Mouse (Mus musculus): ENCODE data around the gene Sh2d7.

Gene Sh2d7

GRCm38 (mm10) chr9:54536236-54536635, 2.5 kb upstream of the Sh2d7 start:
- ChIA-PET POLR2A (no interaction called here), CTCF (no interaction called here)

GRCm38 (mm10) chr9:54537030-54537429, 1.8 kb upstream of the Sh2d7 start:
- ChIA-PET POLR2A (no interaction called here), CTCF (interaction anchor here in 2 of 4 experiments (0.6 to 2.2 kb wide), 3 partner anchors 10 to 67 kb away, joined by 3 to 7 read pairs (median 4); no protein-coding TSS in a partner anchor)

- CTCF ChIA-PET = interaction anchor here in 2 of 4 experiments (0.6 to 2.2 kb wide), 3 partner anchors 10 to 586 kb away, joined by 3 to 7 read pairs (median 3); no protein-coding TSS in a partner anchor
- POLR2A ChIA-PET = no interaction called here
Measured at GRCm38 (mm10) chr9:54537480-54537879, 1.3 kb upstream of the Sh2d7 start.

- ChIA-PET POLR2A (interaction anchor here in 2 of 4 experiments (1.0 to 1.2 kb wide), 3 partner anchors 14 to 55 kb away, joined by 3 read pairs; no protein-coding TSS in a partner anchor), CTCF (interaction anchor here (0.5 to 2.2 kb wide), 6 partner anchors 9 to 1730 kb away, joined by 3 to 7 read pairs (median 4); no protein-coding TSS in a partner anchor)
Measured at GRCm38 (mm10) chr9:54538244-54538643, 540 bp upstream of the Sh2d7 start.

- ChIA-PET CTCF (interaction anchor here in 2 of 4 experiments (1.7 to 1.8 kb wide), 2 partner anchors 12 to 27 kb away, joined by 3 to 8 read pairs; no protein-coding TSS in a partner anchor), POLR2A (no interaction called here)
Measured at GRCm38 (mm10) chr9:54540801-54541200, 2.0 kb downstream of the Sh2d7 start.

GRCm38 (mm10) chr9:54544212-54544953, 5.6 kb downstream of the Sh2d7 start:
- POLR2A ChIA-PET = interaction anchor here in 1 of 4 experiments (0.6 kb wide), 1 partner anchor 22 kb away, joined by 3 read pairs; no protein-coding TSS in a partner anchor

GRCm38 (mm10) chr9:54544954-54545315, 6.2 kb downstream of the Sh2d7 start:
- POLR2A ChIA-PET = no interaction called here
- CTCF ChIA-PET = interaction anchor here in 2 of 4 experiments (1.0 to 1.7 kb wide), 2 partner anchors 18 to 107 kb away, joined by 3 to 4 read pairs; no protein-coding TSS in a partner anchor

More at GRCm38 (mm10) chr9:54544212-54544953, 5.6 kb downstream of the Sh2d7 start:
- CTCF ChIA-PET = interaction anchor here in 2 of 4 experiments (0.7 to 1.0 kb wide), 4 partner anchors 8 to 70 kb away, joined by 3 to 5 read pairs (median 3); no protein-coding TSS in a partner anchor

- POLR2A ChIA-PET = interaction anchor here in 1 of 4 experiments (0.5 kb wide), 1 partner anchor 181 kb away, joined by 3 read pairs; no protein-coding TSS in a partner anchor
- CTCF ChIA-PET = interaction anchor here (0.5 to 1.5 kb wide), 21 partner anchors 9 to 274 kb away, joined by 3 to 9 read pairs (median 4); partner anchors contain the start of genes Sh2d7 (in 2 of the 4) and Cib2 (in 1 of the 4)
Measured at GRCm38 (mm10) chr9:54547536-54547935, 8.8 kb downstream of the Sh2d7 start.

- CTCF ChIA-PET = no interaction called here
- POLR2A ChIA-PET = interaction anchor here in 1 of 4 experiments (1.2 kb wide), 1 partner anchor 10 kb away, joined by 4 read pairs; no protein-coding TSS in a partner anchor
Measured at GRCm38 (mm10) chr9:54549433-54549832, 10.6 kb downstream of the Sh2d7 start.

- CTCF ChIA-PET = interaction anchor here (0.6 to 2.7 kb wide), 20 partner anchors 8 to 265 kb away, joined by 3 to 15 read pairs (median 3); partner anchors contain the start of genes Idh3a (in 2 of the 4), Cib2 (in 1 of the 4) and Sh2d7 (in 1 of the 4)
Measured at GRCm38 (mm10) chr9:54552409-54552808, 13.6 kb downstream of the Sh2d7 start.

GRCm38 (mm10) chr9:54555044-54555443, 16.3 kb downstream of the Sh2d7 start:
- CTCF ChIA-PET = interaction anchor here in 1 of 4 experiments (0.5 kb wide), 1 partner anchor 80 kb away, joined by 3 read pairs; no protein-coding TSS in a partner anchor
- POLR2A ChIA-PET = interaction anchor here in 1 of 4 experiments (1.4 kb wide), 1 partner anchor 38 kb away, joined by 3 read pairs; no protein-coding TSS in a partner anchor

More at GRCm38 (mm10) chr9:54552409-54552808, 13.6 kb downstream of the Sh2d7 start:
- POLR2A ChIA-PET = interaction anchor here in 1 of 4 experiments (1.0 kb wide), 1 partner anchor 14 kb away, joined by 3 read pairs; the partner anchor contains the start of gene Sh2d7

GRCm38 (mm10) chr9:54558731-54559130, 19.9 kb downstream of the Sh2d7 start:
- ChIA-PET POLR2A (interaction anchor here in 2 of 4 experiments (1.0 to 2.4 kb wide), 4 partner anchors 9 to 26 kb away, joined by 3 to 12 read pairs (median 4); partner anchors contain the start of gene Idh3a (in 1 of the 2)), CTCF (interaction anchor here in 3 of 4 experiments (0.7 to 1.7 kb wide), 3 partner anchors 11 to 121 kb away, joined by 3 to 6 read pairs (median 3); no protein-coding TSS in a partner anchor)

GRCm38 (mm10) chr9:54559771-54560471, 21.1 kb downstream of the Sh2d7 start, which contains the start of gene Cib2:
Cib2 (minus strand) TSS chr9:54560218.
- ChIA-PET CTCF (interaction anchor here in 3 of 4 experiments (0.6 to 1.7 kb wide), 4 partner anchors 8 to 122 kb away, joined by 3 to 6 read pairs (median 3); no protein-coding TSS in a partner anchor), POLR2A (interaction anchor here in 3 of 4 experiments (0.7 to 2.4 kb wide), 10 partner anchors 8 to 34 kb away, joined by 3 to 19 read pairs (median 4); partner anchors contain the start of gene Idh3a (in 2 of the 3))

- ChIA-PET CTCF (interaction anchor here in 3 of 4 experiments (0.6 to 1.6 kb wide), 6 partner anchors 9 to 268 kb away, joined by 3 to 5 read pairs (median 3); no protein-coding TSS in a partner anchor), POLR2A (interaction anchor here in 3 of 4 experiments (0.6 to 2.4 kb wide), 12 partner anchors 8 to 1235 kb away, joined by 3 to 19 read pairs (median 4); partner anchors contain the start of gene Idh3a (in 3 of the 3))
Measured at GRCm38 (mm10) chr9:54560831-54561601, 22.2 kb downstream of the Sh2d7 start.

- CTCF ChIA-PET = interaction anchor here in 1 of 4 experiments (0.6 kb wide), 2 partner anchors 44 to 624 kb away, joined by 4 to 6 read pairs; no protein-coding TSS in a partner anchor
- POLR2A ChIA-PET = no interaction called here
Measured at GRCm38 (mm10) chr9:54566958-54567357, 28.2 kb downstream of the Sh2d7 start.

- CTCF ChIA-PET = interaction anchor here in 3 of 4 experiments (0.5 to 0.9 kb wide), 3 partner anchors 10 to 995 kb away, joined by 3 read pairs; no protein-coding TSS in a partner anchor
- POLR2A ChIA-PET = interaction anchor here in 2 of 4 experiments (0.7 to 1.6 kb wide), 8 partner anchors 8 to 51 kb away, joined by 3 to 5 read pairs (median 3); partner anchors contain the start of gene Idh3a (in 1 of the 2)
Measured at GRCm38 (mm10) chr9:54568732-54569131, 29.9 kb downstream of the Sh2d7 start.
